Mouse (Mus musculus) granulocyte monocyte progenitor cell, adult 5-6 weeks (primary cell): ENCODE data around the gene Znrd1as. TPM values are rescaled to one million over a fixed set of nuclear protein-coding genes. Genes with fewer than 3 reads are reported as not detected.
"Not testable (repeated sequence)": the region's sequence is repeated elsewhere in the genome, so short reads cannot be mapped to it uniquely, and the experiment has no call there.

ENCODE experiments used
- ATAC-seq: replicated peaks from 2 replicates; pipeline ENCODE4 v1.8.0; 2016; ENCODE audit warnings: mild to moderate bottlenecking, moderate TSS enrichment, inconsistent platforms; ENCODE audit not compliant: poor library complexity, severe bottlenecking
- total RNA-seq, 2 experiments: library from RNA; stranded (forward) in 1 of 2; stranded (reverse) in 1 of 2; fragments of 200-712, 200-1000 nt in 1 of 2; fragments of >200 nt in 1 of 2; fragmentation: Nextera tagmentation in 1 of 2; gene quantifications; 2 replicates each; pipeline ENCODE4 v1.2.3; 2014 to 2017

Znrd1as gene
- total RNA-seq, 2 experiments from 2014 or later = 1.1 to 9.1 TPM

GRCm38 (mm10) chr17:36948286-36948685 lies 10.1 kb upstream of the Znrd1as start:
- no peak for ATAC-seq

- no peak for ATAC-seq
Measured at GRCm38 (mm10) chr17:36949265-36949664, 9.1 kb upstream of the Znrd1as start.

GRCm38 (mm10) chr17:36950981-36951947 lies 7.1 kb upstream of the Znrd1as start, which contains the start of gene Ppp1r11:
Gene Ppp1r11, minus strand, starts transcription at chr17:36951741.
- ATAC-seq = peak; percentile 93

GRCm38 (mm10) chr17:36952631-36953030 lies 5.8 kb upstream of the Znrd1as start:
- no peak for ATAC-seq

- no peak for ATAC-seq
Measured at GRCm38 (mm10) chr17:36953062-36953461, 5.3 kb upstream of the Znrd1as start.

GRCm38 (mm10) chr17:36958884-36959283 lies 492 bp downstream of the Znrd1as start:
- ATAC-seq = no peak

GRCm38 (mm10) chr17:36961125-36961524 lies 2.7 kb downstream of the Znrd1as start:
- ATAC-seq = no peak

GRCm38 (mm10) chr17:36966875-36967274 lies 8.5 kb downstream of the Znrd1as start:
- ATAC-seq = peak; percentile 54

- ATAC-seq = peak; percentile 43
Measured at GRCm38 (mm10) chr17:36970316-36970890, 12.0 kb downstream of the Znrd1as start.

- peak; percentile 73 for ATAC-seq
Measured at GRCm38 (mm10) chr17:36971172-36971850, 12.9 kb downstream of the Znrd1as start.

GRCm38 (mm10) chr17:36972791-36973190 lies 14.4 kb downstream of the Znrd1as start:
- ATAC-seq = peak; percentile 43

GRCm38 (mm10) chr17:36973271-36973787 lies 14.9 kb downstream of the Znrd1as start:
- ATAC-seq = no peak

- ATAC-seq = peak; percentile 37
Measured at GRCm38 (mm10) chr17:36981221-36981813, 22.9 kb downstream of the Znrd1as start, which contains the start of gene 2410137M14Rik. Gene 2410137M14Rik, minus strand, starts transcription at chr17:36981237.

GRCm38 (mm10) chr17:36981845-36982244 lies 23.5 kb downstream of the Znrd1as start:
- no peak for ATAC-seq

GRCm38 (mm10) chr17:36982253-36983155 lies 24.1 kb downstream of the Znrd1as start:
- no peak for ATAC-seq

GRCm38 (mm10) chr17:36988475-36988874 lies 30.1 kb downstream of the Znrd1as start:
- 0 out of 2 replicates have a peak, but pooled peaks have one; percentile 15 for ATAC-seq

- ATAC-seq = no peak
Measured at GRCm38 (mm10) chr17:36989437-36989836, 31.0 kb downstream of the Znrd1as start, which contains the start of gene H2-M5. Gene H2-M5, minus strand, starts transcription at chr17:36989537.

- ATAC-seq = not testable (repeated sequence)
Measured at GRCm38 (mm10) chr17:36990630-36991029, 32.2 kb downstream of the Znrd1as start.
